Mouse (Mus musculus): ENCODE results near the gene Zfp579. TPM values are rescaled to one million over a fixed set of nuclear protein-coding genes. Genes with fewer than 3 reads are reported as not detected.
"Not testable (repeated sequence)": the region's sequence is repeated elsewhere in the genome, so short reads cannot be mapped to it uniquely, and the experiment has no call there.

Zfp579 gene
- total RNA-seq, 2 experiments from 2014 or later: 28.9 to 33.0 TPM

GRCm38 (mm10) chr7:5030554-5031275, 34.8 kb upstream of the Zfp579 start:
- intact Hi-C loops (cut with DNase I): no loop called here

DNA sequence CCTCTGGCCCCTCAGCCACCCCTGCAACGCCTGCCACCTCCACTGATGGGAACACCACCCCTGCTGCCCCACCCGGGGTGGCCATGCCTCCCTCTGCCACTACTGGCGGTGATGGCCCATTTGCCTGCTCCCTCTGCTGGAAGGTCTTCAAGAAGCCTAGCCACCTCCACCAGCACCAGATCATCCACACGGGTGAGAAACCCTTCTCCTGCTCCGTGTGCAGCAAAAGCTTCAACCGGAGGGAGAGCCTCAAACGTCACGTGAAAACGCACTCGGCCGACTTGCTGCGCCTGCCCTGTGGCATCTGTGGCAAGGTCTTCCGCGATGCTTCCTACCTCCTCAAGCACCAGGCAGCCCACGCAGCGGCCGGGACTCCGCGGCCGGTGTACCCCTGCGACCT, 34.0 kb upstream of the Zfp579 start:
- TF ChIP-seq CTCF (IDR thresholded peaks at IDR 0.05): no peak
- intact Hi-C loops (cut with DNase I): no loop called here
- DNase-seq (ENCODE audit: extremely low spot score in 1 of 2, low spot score in 2 of 2): no peak

More at GRCm38 (mm10) chr7:5030554-5031275, 34.8 kb upstream of the Zfp579 start:
- Histone ChIP-seq H3K4me3 (no peak overlapping the region), H3K27ac (no peak overlapping the region)
- no peak for DNase-seq (ENCODE audit: extremely low spot score in 1 of 2, low spot score in 2 of 2)
- no peak for TF ChIP-seq CTCF (IDR thresholded peaks at IDR 0.05)

GRCm38 (mm10) chr7:5029543-5029942, 33.6 kb upstream of the Zfp579 start:
- H3K27ac ChIP-seq: no peak overlapping the region
- no peak for TF ChIP-seq CTCF (IDR thresholded peaks at IDR 0.05)
- DNase-seq (ENCODE audit: extremely low spot score in 1 of 2, low spot score in 2 of 2): no peak
- intact Hi-C loops (cut with DNase I): no loop called here
- H3K4me3 ChIP-seq: no peak overlapping the region

More for the DNA sequence above, 34.0 kb upstream of the Zfp579 start:
- H3K27ac ChIP-seq: no peak overlapping the region
- H3K4me3 ChIP-seq: no peak overlapping the region

DNA sequence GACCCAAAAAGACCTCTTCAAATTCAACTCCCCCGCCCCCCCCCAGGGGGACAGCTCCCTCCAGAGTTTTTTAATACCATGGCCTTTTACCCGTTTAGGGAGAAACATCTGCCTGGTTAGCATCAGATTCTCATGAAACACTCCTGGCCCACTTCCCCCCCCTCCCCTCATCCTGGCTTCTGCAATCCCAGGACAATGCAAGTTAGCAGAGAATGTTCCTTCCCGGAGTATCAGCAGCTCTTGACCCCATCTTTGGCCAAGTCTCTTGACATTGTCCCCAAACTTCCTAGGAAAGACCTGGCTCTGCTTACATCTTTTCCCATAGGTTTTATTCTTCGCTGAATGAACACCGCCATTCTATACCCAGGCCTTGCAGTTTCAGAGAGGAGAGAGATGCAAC, 25.2 kb upstream of the Zfp579 start:
- intact Hi-C loops (cut with DNase I): loop anchor here (2.0 kb wide), 2 partner anchors 16 to 40 kb away; no protein-coding TSS in a partner anchor
- no peak for TF ChIP-seq CTCF (IDR thresholded peaks at IDR 0.05)

DNA sequence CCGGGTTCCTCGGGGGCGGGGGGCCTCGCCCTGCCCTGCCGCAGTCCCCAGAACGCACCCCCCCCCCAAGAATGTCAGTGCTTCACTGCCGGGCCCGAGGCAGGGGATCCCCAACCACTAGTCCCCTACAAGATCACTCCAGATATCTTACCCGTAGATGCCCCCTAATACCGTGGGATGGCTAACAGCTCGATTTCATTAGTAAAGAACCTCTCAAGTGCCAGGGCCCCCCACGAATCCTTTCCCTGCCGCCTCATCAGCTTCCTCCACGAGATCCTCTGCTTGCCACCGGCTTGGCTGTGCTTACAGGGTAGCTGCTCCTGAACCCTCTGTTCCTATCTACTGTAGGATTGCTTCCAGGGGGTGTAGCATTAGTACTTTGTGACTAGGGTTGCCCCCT, 24.7 kb upstream of the Zfp579 start:
- TF ChIP-seq CTCF (IDR thresholded peaks at IDR 0.05): no peak

More for the DNA sequence above, 25.2 kb upstream of the Zfp579 start:
- DNase-seq (ENCODE audit: extremely low spot score in 1 of 2, low spot score in 2 of 2): no peak
- peak overlapping the region; percentile 76 for H3K4me3 ChIP-seq
- peak overlapping the region; percentile 96; the same call in 1 of the 2 replicates for H3K27ac ChIP-seq

GRCm38 (mm10) chr7:5020000-5020681, 24.2 kb upstream of the Zfp579 start, which contains the start of the genes Zfp865 and Ccdc106:
TSS of gene Zfp865 (plus strand) at chr7:5020376.
TSS of gene Ccdc106 (plus strand) at chr7:5020553.
- peak within 1 kb of the TSS; percentile 76 for H3K4me3 ChIP-seq
- intact Hi-C loops (cut with DNase I): loop anchor here (2.0 kb wide), 2 partner anchors 17 to 41 kb away; no protein-coding TSS in a partner anchor
- peak within 1 kb of the TSS; percentile 96 for H3K27ac ChIP-seq
- no peak; the same call in 1 of the 2 replicates for TF ChIP-seq CTCF (IDR thresholded peaks at IDR 0.05)
- peak; percentile 99 for DNase-seq (ENCODE audit: extremely low spot score in 1 of 2, low spot score in 2 of 2)

More for the DNA sequence above, 24.7 kb upstream of the Zfp579 start:
- intact Hi-C loops (cut with DNase I): loop anchor here (2.0 kb wide), 2 partner anchors 16 to 40 kb away; no protein-coding TSS in a partner anchor
- no peak for DNase-seq (ENCODE audit: extremely low spot score in 1 of 2, low spot score in 2 of 2)
- Histone ChIP-seq H3K4me3 (peak overlapping the region; percentile 76), H3K27ac (peak overlapping the region; percentile 96)

DNA sequence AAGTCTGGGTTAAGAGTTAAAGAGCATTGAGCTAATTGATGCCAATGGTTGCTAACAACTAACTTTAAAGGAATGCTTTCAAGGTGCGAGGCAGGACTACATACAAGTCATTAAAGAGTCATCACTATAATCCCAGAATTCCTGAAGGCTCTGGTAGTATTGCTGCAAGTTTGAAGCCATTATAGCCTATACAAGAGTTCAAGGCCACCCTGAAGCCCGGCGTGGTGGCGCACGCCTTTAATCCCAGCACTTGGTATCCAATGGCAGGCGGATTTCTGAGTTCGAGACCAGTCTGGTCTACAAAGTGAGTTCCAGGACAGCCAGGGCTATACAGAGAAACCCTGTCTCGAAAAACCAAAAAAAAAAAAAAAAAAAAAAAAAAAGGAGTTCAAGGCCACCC, 23.6 kb upstream of the Zfp579 start:
- Histone ChIP-seq H3K27ac (peak overlapping the region; percentile 51), H3K4me3 (peak overlapping the region; percentile 76)
- DNase-seq (ENCODE audit: extremely low spot score in 1 of 2, low spot score in 2 of 2); intact Hi-C loops (cut with DNase I): not testable (repeated sequence)

DNA sequence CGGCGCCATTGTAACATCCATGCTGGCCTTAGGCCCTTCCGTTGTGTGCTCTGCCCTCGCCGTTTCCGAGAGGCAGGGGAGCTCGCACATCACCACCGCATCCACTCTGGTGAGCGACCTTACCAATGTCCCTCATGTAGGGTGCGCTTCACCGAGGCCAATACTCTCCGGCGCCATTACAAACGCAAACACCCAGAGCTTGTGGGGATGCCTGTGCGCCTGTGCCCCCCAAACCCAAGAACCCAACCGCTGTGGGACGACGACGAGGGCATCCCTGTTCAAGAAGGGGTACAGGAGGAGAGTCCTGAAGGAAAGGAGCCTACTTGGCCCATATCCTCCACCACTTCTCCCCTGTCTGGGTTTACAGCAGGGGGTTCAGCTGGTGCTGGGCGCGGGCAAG, 22.0 kb upstream of the Zfp579 start:
- intact Hi-C loops (cut with DNase I): no loop called here
- no peak for TF ChIP-seq CTCF (IDR thresholded peaks at IDR 0.05)
- H3K27ac ChIP-seq: no peak overlapping the region
- no peak for DNase-seq (ENCODE audit: extremely low spot score in 1 of 2, low spot score in 2 of 2)
- no peak overlapping the region for H3K4me3 ChIP-seq

GRCm38 (mm10) chr7:5017352-5017751, 21.4 kb upstream of the Zfp579 start:
- peak; percentile 22 for TF ChIP-seq CTCF (IDR thresholded peaks at IDR 0.05)
- Histone ChIP-seq H3K27ac (no peak overlapping the region), H3K4me3 (no peak overlapping the region)
- no peak for DNase-seq (ENCODE audit: extremely low spot score in 1 of 2, low spot score in 2 of 2)
- intact Hi-C loops (cut with DNase I): no loop called here

DNA sequence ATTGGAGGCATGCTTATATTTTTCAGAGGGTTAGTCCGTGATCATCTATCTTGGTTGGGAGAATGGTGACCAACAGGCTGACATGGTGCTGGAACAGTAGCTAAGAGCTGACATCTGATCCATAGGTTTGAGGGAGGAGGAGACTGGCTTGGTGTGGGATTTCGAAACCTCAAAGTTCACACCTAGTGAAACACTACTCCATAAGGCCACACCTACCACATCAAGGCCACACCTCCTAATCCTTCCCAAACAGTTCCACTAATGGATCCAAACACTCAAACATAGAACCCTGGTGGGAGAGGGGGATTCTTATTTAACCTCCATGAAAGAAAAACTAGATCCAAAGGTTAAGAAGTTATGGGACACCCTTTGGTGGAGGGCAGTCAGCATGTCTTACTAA, 21.0 kb upstream of the Zfp579 start:
- Histone ChIP-seq H3K4me3 (no peak overlapping the region), H3K27ac (no peak overlapping the region)
- DNase-seq (ENCODE audit: extremely low spot score in 1 of 2, low spot score in 2 of 2): no peak
- no peak for TF ChIP-seq CTCF (IDR thresholded peaks at IDR 0.05)
- intact Hi-C loops (cut with DNase I): no loop called here

DNA sequence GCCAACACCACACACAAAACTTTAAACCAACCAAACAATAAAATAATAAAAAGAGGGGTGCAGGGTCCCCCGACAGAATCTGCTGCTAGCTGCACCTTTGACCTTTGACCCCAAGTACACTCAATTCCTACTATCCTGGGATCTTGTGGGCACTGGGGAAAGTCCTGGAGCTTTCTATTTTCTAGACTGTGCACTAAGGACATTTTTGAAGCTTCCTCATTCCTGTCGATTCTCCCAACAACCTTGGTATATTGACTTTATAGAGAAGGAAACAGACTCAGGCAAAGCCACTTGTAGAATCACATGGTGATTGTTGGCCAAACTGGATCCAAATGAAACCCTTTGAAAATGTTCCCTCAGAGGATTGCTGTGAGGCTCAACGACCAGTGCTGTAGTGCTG, 20.1 kb upstream of the Zfp579 start:
- intact Hi-C loops (cut with DNase I): no loop called here
- Histone ChIP-seq H3K27ac (peak overlapping the region; percentile 97), H3K4me3 (peak overlapping the region; percentile 95)
- DNase-seq (ENCODE audit: extremely low spot score in 1 of 2, low spot score in 2 of 2): no peak
- no peak for TF ChIP-seq CTCF (IDR thresholded peaks at IDR 0.05)

All from left cerebral cortex, adult 2 months (tissue).